Mouse (Mus musculus): ENCODE data around the gene Prss16. TPM values are rescaled to one million over a fixed set of nuclear protein-coding genes. Genes with fewer than 3 reads are reported as not detected.
"Not testable (repeated sequence)": the region's sequence is repeated elsewhere in the genome, so short reads cannot be mapped to it uniquely, and the experiment has no call there.

Gene Prss16
- polyA plus RNA-seq, 1 experiment from 2014 or later, result 6.3 TPM

DNA sequence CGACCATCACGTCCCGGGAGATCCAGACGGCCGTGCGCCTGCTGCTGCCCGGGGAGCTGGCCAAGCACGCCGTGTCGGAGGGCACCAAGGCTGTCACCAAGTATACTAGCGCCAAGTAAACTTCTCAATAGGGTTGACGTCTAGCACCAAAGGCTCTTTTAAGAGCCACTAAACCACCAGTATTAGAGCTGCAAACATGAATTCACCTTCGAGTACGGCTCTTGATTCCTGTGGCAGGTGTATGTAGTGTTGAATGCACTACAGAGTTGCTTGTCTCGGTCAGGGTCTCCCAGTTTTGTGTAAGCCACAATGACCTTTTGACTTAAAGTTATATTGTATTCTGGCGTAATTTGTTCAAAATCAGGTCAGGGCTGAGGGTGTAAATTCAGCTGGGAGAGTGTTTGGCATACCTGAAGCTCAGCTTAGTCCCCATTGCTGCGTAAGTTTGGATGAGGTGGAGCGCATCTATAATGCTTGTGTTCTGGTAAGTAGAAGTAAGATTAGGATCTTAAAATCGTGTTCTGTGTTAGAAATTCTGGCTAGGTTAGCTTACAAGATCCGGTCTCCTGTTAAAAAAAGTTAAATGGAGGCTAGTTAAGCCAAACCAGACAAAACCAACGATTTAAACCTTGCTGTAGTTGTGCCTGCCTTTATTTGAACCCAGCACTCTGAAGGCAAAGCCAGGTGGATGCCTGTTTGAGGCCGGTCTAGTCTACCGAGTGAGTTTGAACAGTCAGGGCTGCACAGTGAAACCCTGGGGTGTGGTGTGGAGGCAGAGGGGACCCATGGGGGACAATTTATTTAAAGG, 26.8 kb upstream of the Prss16 start:
- in situ Hi-C loops (cut with MboI; ENCODE audit: low pct_unique_long_range_greater_than_20kb), result loop anchor here (10.0 to 25.0 kb wide), 5 partner anchors 302 to 1708 kb away; partner anchors contain the start of genes Hist1h1t, Hist1h2bb, Hist1h3c and Hist1h4c
- ChIA-PET CTCF (interaction anchor here (0.9 kb wide), 1 partner anchor 1365 kb away, joined by 3 read pairs; no protein-coding TSS in a partner anchor), POLR2A (no interaction called here)
- ATAC-seq (peak; percentile 10), DNase-seq (ENCODE audit: low read depth, low spot score) (no peak)
- no peaks in the 10 kb centered on the region for H3K27me3 ChIP-seq
- no peak for TF ChIP-seq CTCF (IDR thresholded peaks at IDR 0.05)

DNA sequence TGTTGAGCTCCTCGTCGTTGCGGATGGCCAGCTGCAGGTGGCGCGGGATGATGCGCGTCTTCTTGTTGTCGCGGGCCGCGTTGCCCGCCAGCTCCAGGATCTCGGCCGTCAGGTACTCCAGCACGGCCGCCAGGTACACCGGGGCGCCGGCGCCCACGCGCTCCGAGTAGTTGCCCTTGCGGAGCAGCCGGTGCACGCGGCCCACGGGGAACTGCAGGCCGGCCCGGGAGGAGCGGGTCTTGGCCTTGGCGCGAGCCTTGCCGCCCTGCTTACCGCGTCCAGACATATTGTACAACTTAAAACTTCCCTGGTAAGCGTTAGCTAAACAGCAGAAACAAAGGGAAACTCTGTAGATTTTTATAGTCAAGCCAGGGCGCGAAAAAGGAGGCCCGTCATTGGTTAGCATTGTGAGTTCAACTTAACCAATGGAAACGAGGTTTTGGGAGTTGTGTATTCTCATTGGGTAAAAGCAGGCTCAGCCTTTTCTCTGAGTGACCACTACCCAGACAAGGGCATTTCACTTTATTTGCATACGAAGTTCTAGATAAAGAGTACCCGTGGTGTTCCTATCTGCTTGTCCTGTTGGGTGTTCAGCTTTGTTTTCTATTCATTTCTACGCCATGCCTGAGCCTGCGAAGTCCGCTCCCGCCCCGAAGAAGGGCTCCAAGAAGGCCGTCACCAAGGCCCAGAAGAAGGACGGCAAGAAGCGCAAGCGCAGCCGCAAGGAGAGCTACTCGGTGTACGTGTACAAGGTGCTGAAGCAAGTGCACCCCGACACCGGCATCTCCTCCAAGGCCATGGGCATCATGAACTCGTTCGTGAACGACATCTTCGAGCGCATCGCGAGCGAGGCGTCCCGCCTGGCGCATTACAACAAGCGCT, 26.0 kb upstream of the Prss16 start, which contains the start of the genes Hist1h2ah and Hist1h2bk:
Gene Hist1h2ah, minus strand, starts transcription at position 302 of the 882 bp plus-strand sequence.
Gene Hist1h2bk, plus strand, starts transcription at position 604 of the 882 bp plus-strand sequence.
- POLR2A ChIA-PET, H3K27me3 ChIP-seq: not testable (repeated sequence)
- peak; percentile 89 for DNase-seq (ENCODE audit: low read depth, low spot score)
- in situ Hi-C loops (cut with MboI; ENCODE audit: low pct_unique_long_range_greater_than_20kb), result loop anchor here (10.0 to 25.0 kb wide), 5 partner anchors 301 to 1709 kb away; partner anchors contain the start of genes Hist1h1t, Hist1h2bb, Hist1h3c and Hist1h4c
- CTCF ChIA-PET, result interaction anchor here (0.9 to 1.4 kb wide), 2 partner anchors 8 to 1366 kb away, joined by 3 to 4 read pairs; no protein-coding TSS in a partner anchor
- ATAC-seq, result peak; percentile 98

- POLR2A ChIA-PET, result no interaction called here
- CTCF ChIA-PET, result interaction anchor here (1.4 kb wide), 1 partner anchor 9 kb away, joined by 4 read pairs; no protein-coding TSS in a partner anchor
- H3K27me3 ChIP-seq, result no peaks in the 10 kb centered on the region
- no peak for TF ChIP-seq CTCF (IDR thresholded peaks at IDR 0.05)
- in situ Hi-C loops (cut with MboI; ENCODE audit: low pct_unique_long_range_greater_than_20kb), result loop anchor here (10.0 to 25.0 kb wide), 5 partner anchors 300 to 1710 kb away; partner anchors contain the start of genes Hist1h1t, Hist1h2bb, Hist1h3c and Hist1h4c
- ATAC-seq (peak; percentile 22), DNase-seq (ENCODE audit: low read depth, low spot score) (no peak)
Measured at GRCm38 (mm10) chr13:22034443-22035266, 25.1 kb upstream of the Prss16 start.

DNA sequence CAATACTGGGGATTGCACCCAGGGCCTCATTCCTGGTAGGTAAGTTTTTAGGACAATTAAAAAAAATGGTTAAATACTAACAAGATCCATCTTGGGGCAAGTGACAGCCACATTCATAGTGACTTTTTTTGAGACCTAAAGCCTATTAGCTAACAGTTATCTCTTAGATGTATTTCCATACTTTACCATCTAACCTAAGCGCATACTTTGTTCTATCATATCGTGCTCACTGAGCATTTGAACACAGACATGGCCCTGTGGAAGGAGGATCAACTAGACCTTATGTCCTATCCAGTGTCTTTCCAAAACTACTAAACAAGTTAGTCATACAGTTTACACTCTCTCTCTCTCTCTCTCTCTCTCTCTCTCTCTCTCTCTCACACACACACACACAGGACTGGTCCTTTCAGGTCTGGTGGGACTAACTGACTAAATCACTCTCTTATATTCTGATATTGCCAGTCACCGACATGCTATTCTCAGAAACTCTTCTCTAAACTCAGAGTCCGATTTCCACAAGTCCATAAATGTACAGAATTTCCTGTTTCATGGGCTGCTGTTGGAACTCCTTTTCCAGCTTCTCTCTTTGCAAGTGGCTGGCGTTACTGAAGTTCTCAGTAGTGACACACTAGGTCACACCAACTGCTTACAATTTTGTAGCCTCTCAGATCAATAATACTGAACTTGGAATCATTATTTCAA, 24.4 kb upstream of the Prss16 start:
- in situ Hi-C loops (cut with MboI; ENCODE audit: low pct_unique_long_range_greater_than_20kb), result loop anchor here (10.0 to 25.0 kb wide), 5 partner anchors 299 to 1711 kb away; partner anchors contain the start of genes Hist1h1t, Hist1h2bb, Hist1h3c and Hist1h4c
- DNase-seq (ENCODE audit: low read depth, low spot score) (no peak), ATAC-seq (no peak)
- ChIA-PET POLR2A (no interaction called here), CTCF (interaction anchor here (1.4 kb wide), 1 partner anchor 10 kb away, joined by 4 read pairs; no protein-coding TSS in a partner anchor)
- no peak for TF ChIP-seq CTCF (IDR thresholded peaks at IDR 0.05)
- H3K27me3 ChIP-seq, result no peaks in the 10 kb centered on the region

- ChIA-PET POLR2A (interaction anchor here (0.6 kb wide), 2 partner anchors 12 to 72 kb away, joined by 4 to 5 read pairs; no protein-coding TSS in a partner anchor), CTCF (interaction anchor here (0.6 to 1.6 kb wide), 7 partner anchors 9 to 147 kb away, joined by 3 to 5 read pairs (median 3); no protein-coding TSS in a partner anchor)
- H3K27me3 ChIP-seq, result no peaks in the 10 kb centered on the region
- no peak for ATAC-seq
- TF ChIP-seq CTCF (IDR thresholded peaks at IDR 0.05), result peak; percentile 43
- no peak for DNase-seq (ENCODE audit: low read depth, low spot score)
- in situ Hi-C loops (cut with MboI; ENCODE audit: low pct_unique_long_range_greater_than_20kb), result loop anchor here (10.0 to 25.0 kb wide), 5 partner anchors 296 to 1714 kb away; partner anchors contain the start of genes Hist1h1t, Hist1h2bb, Hist1h3c and Hist1h4c
Measured at GRCm38 (mm10) chr13:22030493-22030892, 21.0 kb upstream of the Prss16 start.

DNA sequence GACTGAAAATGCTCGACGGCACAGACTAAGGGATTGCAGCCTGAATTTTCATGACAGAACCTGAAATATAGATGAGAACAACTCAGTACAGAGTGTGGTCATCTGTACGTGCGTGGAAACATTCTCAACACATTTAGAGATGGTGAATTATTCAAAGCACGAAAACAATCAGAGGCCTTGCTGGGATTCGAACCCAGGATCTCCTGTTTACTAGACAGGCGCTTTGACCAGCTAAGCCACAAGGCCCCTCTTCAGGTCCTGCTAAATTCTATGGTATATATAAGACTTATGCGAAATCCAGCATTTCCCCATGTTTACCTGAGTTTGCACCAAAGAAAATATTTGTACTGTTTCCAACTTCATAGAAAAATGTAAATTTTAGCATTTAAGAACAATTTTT, 20.4 kb upstream of the Prss16 start:
- POLR2A ChIA-PET, result interaction anchor here (0.5 to 0.6 kb wide), 3 partner anchors 12 to 72 kb away, joined by 4 to 9 read pairs (median 5); no protein-coding TSS in a partner anchor
- TF ChIP-seq CTCF (IDR thresholded peaks at IDR 0.05), result no peak
- no peak for ATAC-seq
- no peaks in the 10 kb centered on the region for H3K27me3 ChIP-seq
- DNase-seq (ENCODE audit: low read depth, low spot score), result no peak
- CTCF ChIA-PET, result interaction anchor here (0.6 to 2.0 kb wide), 8 partner anchors 8 to 154 kb away, joined by 3 to 5 read pairs (median 4); no protein-coding TSS in a partner anchor
- in situ Hi-C loops (cut with MboI; ENCODE audit: low pct_unique_long_range_greater_than_20kb), result loop anchor here (5.0 to 25.0 kb wide), 7 partner anchors 58 to 1715 kb away; partner anchors contain the start of genes Hist1h1t, Hist1h2bb, Hist1h3c and Hist1h4c

DNA sequence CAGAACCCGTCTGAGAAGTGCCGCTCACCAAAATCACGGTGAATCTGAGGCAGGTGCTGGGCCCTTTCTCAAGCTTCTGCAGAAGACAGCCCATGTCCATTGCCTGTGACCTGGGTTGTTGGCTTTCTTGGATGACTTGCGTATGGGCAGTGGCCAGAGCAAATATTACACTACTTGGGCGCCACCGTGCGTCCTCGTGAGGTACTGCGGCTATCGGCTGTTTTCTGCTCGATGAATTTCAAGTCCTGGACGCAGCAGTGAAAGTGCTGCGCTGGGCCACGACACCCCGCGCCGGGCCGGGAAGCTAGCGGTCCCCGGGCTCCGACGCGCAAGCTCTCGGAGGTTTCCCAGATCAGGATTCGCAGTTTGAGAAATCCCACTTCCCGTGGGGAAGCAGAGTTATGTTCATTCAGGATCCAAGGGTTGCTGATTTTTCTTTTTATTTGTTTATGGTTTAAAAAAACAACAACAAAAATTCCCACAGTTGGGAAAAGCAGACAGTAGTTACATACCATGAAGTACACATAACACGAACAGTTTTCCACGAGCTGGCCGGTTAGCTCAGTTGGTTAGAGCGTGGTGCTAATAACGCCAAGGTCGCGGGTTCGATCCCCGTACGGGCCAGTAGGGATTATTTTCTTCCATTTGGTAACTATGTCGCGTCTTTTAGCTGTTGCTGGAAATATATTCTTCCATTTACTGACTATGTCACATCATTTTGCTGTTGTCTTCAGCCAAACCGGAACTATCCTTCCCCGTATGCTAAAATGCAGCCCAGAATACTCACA, 19.3 kb upstream of the Prss16 start:
- H3K27me3 ChIP-seq, result no peaks in the 10 kb centered on the region
- ChIA-PET POLR2A (no interaction called here), CTCF (interaction anchor here (1.0 to 2.0 kb wide), 14 partner anchors 9 to 153 kb away, joined by 3 to 15 read pairs (median 4); no protein-coding TSS in a partner anchor)
- in situ Hi-C loops (cut with MboI; ENCODE audit: low pct_unique_long_range_greater_than_20kb), result loop anchor here (5.0 to 25.0 kb wide), 3 partner anchors 57 to 1406 kb away; partner anchors contain the start of gene Zkscan3
- ATAC-seq, result peak; percentile 90
- TF ChIP-seq CTCF (IDR thresholded peaks at IDR 0.05), result peak; percentile 97
- no peak for DNase-seq (ENCODE audit: low read depth, low spot score)
